Mouse (Mus musculus): ENCODE data around the gene Myl6b.
A peak's percentile ranks its signal among the peaks of the same experiment; 100 is the strongest.
"Not testable (repeated sequence)": the region's sequence is repeated elsewhere in the genome, so short reads cannot be mapped to it uniquely, and the experiment has no call there.

The Myl6b gene

GRCm38 (mm10) chr10:128518833-128519232 lies 20.3 kb upstream of the Myl6b start:
- peak; percentile 37 to 53 for DNase-seq (ENCODE audit: low spot score in 2 of 2)

DNA sequence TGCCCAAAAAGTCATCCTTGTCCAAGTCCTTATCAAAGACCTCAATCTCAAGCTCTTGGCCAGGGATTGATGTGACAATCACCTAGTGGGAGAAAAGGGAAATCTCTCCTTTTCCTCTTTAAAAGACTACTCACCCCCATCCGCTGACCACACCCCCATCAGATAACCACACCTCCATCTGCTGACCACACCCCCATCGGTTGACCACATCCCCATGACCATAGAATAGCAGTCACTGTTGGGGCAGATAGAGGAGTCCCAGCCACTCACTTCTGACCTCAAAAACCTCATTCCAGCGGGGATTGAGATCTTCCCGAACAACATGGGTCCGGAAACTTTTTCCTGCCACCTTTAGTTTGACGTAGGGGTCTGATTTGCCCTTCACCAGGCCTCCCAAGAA lies 18.2 kb upstream of the Myl6b start:
- no peak for DNase-seq (ENCODE audit: low spot score in 2 of 2)

- DNase-seq (ENCODE audit: low spot score in 2 of 2) = no peak
Measured at GRCm38 (mm10) chr10:128516029-128516428, 17.5 kb upstream of the Myl6b start.

- no peak for DNase-seq (ENCODE audit: low spot score in 2 of 2)
Measured at GRCm38 (mm10) chr10:128515044-128515443, 16.6 kb upstream of the Myl6b start.

DNA sequence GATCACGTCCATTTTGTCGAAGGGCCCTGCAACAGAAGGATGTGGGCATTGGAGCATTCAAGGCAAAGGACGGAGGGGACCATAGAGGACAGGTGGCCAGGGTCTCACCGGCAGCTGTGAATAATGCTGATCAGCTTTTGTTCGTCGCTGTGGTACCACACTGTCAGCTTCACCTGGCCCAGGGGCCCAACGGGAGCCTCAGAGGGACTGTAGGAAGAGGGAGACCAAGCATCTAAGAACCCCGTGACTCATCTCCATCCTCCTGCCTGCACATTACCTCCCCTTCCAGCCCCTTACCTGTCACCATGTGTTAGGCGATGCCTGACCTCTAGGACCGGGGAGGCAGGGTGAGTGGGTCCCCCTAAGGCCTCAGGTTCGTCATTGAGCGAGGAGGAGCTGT lies 13.3 kb upstream of the Myl6b start:
- no peak for DNase-seq (ENCODE audit: low spot score in 2 of 2)

- no peak for DNase-seq (ENCODE audit: low spot score in 2 of 2)
Measured at GRCm38 (mm10) chr10:128511189-128511588, 12.7 kb upstream of the Myl6b start.

- DNase-seq (ENCODE audit: low spot score in 2 of 2) = no peak
Measured at GRCm38 (mm10) chr10:128510301-128510700, 11.8 kb upstream of the Myl6b start.

DNA sequence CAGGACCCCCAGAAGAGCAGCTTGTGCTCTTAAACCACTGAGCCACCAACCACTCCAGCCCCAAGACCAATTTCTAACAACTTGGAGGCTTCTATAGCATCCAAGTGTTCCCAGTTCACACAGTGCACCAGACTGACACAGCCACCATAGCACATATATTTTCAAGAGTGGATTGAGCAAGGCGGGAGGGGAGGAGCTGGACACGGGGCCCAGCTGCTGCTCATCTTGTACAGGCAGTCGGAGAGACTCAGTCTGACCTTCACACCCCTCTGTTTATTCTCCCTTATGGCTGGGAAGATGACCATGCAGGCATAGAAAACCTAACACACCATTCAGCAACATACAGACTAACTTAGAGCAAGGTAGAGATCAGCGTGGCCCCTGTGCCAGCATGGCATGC lies 11.3 kb upstream of the Myl6b start:
- no peak for DNase-seq (ENCODE audit: low spot score in 2 of 2)

DNA sequence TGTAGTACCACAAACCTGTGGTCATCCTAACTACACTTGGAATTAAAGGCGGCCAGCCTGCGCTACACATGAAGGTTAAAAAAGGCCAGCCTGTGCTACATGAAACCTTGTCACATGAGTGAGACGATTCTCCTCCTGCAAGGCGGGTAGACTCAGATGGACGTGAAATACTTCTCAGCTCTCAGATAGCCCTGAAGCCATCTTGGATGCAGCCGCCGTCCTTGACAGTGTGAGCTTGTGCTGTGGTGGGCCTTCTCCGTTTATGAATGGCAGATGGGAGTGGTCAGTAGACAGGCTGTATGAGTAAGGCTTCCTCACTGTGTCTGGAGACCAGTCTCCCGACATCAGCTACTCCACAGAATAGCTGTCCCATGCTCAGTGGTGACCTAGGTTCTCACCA lies 10.7 kb upstream of the Myl6b start:
- no peak for DNase-seq (ENCODE audit: low spot score in 2 of 2)

DNA sequence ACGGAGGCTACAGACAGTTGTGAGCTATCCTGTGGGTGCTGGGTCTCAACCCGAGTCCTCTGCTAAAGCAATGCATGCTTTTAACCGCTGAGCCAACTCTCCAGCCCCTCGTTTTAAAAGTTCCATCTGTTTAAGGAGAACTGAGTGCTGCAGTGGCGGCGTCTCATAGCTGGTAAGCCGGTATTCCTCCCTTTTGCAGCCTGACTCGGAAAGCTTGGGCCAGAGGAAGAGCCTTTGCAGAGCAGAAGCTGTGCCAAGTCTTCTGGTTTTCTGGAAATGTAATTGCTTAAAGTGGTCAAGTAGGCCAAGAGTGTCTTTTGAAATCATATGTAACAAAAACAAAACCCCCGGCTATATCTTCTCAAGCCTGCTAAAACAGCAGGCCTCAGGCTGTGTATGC lies 9.8 kb upstream of the Myl6b start:
- no peak for DNase-seq (ENCODE audit: low spot score in 2 of 2)

- DNase-seq (ENCODE audit: low spot score in 2 of 2) = no peak
Measured at GRCm38 (mm10) chr10:128505974-128506373, 7.5 kb upstream of the Myl6b start.

GRCm38 (mm10) chr10:128505371-128505667 lies 6.8 kb upstream of the Myl6b start:
- DNase-seq (ENCODE audit: low spot score in 2 of 2) = not testable (repeated sequence)

DNA sequence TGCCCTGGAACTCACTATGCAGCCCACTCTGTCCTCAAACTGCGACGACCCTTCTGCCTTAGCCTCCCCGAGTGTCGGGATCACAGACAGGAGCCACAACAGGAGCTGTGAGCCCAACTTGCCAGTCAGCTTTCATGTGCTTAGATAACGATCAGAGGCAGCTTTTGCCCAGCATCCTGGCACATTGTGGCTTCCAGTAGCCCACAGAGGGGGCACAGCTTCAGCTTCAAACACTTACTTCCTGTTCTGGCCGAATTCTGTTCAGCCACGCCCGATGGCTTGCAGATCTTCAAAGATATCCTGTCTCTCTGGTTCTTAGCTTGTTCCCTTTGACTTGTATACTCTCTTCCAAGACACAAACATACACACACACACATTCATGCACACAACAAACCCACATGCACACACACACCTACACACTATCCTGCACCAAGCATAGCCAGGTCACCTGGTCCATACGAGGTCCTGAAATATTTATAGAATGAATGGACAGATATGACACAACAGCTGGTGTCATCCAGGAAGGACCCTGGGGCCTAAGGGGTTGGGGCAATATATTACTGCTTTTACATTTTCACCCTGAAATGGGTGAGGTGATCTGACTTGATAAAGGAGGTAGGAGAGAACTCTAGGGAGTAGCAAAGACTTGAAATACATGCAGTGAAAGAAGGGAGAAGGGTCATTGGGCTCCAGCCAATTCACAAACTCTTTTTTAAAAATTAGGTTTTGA lies 6.3 kb upstream of the Myl6b start:
- no peak for DNase-seq (ENCODE audit: low spot score in 2 of 2)

DNA sequence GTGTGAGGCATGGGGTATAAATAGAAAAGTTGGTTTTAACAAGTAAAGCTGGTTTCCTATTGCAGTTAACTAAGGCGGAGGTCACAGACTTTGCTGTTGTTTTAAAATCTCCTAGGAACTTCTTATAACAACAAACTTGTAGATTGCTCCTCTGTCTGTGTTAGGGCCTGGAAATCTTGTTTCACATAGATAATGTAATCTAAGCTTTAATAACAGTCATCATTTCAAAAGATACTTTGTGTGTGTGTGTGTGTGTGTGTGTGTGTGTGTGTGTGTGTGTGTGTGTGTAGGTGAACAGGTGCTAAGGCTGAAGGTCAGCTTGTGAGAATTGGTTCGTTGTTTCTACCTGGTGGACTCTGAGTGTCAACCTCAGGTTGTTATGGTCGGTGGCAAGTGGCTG lies 5.5 kb upstream of the Myl6b start:
- DNase-seq (ENCODE audit: low spot score in 2 of 2) = no peak

- DNase-seq (ENCODE audit: low spot score in 2 of 2) = no peak
Measured at GRCm38 (mm10) chr10:128503532-128503931, 5.0 kb upstream of the Myl6b start.

GRCm38 (mm10) chr10:128502341-128502740 lies 3.9 kb upstream of the Myl6b start:
- no peak for DNase-seq (ENCODE audit: low spot score in 2 of 2)

- peak; percentile 63 to 73 for DNase-seq (ENCODE audit: low spot score in 2 of 2)
Measured at GRCm38 (mm10) chr10:128499116-128499671, 709 bp upstream of the Myl6b start.

DNA sequence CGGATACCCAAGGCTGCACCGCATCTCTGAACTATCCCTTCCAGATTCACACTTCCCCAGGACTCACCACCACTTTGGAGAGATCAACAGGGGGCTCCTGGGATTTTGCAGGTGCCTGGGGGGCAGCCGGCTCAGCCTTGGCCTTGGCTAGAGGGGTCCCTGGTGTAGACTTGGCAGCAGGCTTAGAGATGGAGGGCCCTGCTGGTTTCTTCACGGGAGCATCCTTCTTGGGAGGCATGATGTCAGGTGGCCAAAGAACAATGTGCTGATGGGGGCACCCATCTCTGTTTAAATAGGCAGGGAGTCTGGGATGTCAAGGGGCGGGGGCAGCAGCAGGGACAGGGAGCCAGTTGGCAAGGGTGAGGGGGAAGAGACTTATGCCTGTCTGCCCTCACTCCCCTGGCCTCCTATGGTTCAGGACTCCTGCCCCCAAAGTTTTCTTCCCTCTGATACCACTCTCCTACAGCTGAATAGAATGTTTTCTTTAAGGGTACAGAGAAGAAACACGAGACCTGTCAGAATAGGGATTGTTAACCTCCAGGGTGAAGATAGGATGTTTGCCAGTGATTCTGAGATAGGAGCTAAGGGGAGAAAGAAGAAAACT lies 1.2 kb downstream of the Myl6b start:
- no peak for DNase-seq (ENCODE audit: low spot score in 2 of 2)

- DNase-seq (ENCODE audit: low spot score in 2 of 2) = no peak
Measured at GRCm38 (mm10) chr10:128496509-128497077, 1.9 kb downstream of the Myl6b start.

- no peak for DNase-seq (ENCODE audit: low spot score in 2 of 2)
Measured at GRCm38 (mm10) chr10:128495903-128496302, 2.6 kb downstream of the Myl6b start.

- no peak for DNase-seq (ENCODE audit: low spot score in 2 of 2)
Measured at GRCm38 (mm10) chr10:128495270-128495669, 3.2 kb downstream of the Myl6b start.

DNA sequence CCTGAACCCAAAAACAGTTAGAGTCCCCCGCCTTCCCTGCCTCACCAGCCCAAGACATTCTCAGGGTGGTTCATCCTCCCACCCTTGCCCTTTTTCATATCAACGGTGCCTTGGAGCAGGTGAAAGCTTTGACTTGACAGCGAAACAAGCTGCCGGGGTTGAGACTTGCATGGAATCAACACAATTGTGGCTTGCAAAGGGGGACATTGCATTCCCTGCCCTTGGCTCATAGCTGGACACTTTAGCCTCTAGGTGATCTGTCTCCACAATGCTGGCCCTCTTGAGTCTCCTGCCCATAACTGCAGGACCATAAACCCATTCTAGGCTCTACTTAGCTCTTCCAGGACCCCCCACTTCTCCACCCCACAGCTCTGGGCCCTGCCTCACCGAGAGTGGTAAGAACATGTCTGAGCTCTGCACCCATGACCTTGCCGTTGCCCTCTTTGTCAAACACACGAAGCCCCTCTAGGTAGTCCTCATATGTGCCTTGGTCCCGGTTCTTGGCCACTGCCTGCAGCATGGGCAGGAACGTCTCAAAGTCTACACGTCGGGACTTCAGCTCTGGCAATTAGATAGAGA lies 3.7 kb downstream of the Myl6b start:
- no peak for DNase-seq (ENCODE audit: low spot score in 2 of 2)
